Mouse (Mus musculus) WW6 (cell line): ENCODE data around the gene Chd3.
"Not testable (repeated sequence)": the region's sequence is repeated elsewhere in the genome, so short reads cannot be mapped to it uniquely, and the experiment has no call there.

ENCODE experiments used
- DNase-seq: peaks from one replicate; pipeline ENCODE4 v3.0.0-alpha.2; 2013; ENCODE audit warnings: low read depth, low spot score

Chd3 gene

DNA sequence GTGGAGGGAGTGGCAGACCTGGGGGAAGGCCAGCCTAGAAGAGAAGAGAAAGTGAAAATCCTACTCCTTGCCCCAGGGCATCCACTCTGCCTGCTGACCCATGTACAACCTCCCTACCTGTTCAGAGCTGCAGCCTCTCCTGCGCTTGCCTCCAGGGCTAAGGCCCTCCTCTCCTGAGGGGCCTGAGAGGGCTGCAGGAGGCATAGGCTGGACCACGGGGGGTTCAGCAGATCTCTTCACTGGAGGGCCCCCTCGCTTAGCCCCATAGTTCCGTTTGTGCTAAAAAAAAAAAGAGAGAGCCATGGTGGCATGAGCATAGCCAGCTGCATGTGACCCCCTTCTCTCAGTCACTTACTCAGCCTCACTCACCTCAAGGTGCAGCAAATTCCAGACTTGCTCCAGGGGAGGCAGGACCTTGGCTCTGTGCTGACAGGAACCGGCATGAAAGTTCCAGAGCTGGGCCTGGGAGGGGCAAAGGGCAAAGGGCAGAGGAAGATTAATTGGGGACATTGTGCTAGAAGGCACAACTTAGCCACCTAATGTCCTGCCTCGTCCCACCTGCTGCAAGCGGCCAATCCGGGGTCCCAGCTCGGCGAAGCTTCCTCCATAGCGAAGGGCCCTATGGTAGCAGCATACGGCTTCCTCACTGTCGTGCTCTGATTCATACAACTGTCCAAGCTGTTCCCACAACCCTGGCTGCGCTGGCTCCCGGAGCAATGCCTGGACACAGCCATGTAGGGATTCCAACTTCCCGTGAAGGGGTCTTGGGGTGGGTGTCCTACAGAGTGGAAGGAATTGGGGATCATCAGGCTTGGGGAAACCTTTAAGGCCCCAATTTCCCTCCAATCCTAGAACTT is 37.9 kb upstream of the Chd3 start:
- no peak for DNase-seq

DNA sequence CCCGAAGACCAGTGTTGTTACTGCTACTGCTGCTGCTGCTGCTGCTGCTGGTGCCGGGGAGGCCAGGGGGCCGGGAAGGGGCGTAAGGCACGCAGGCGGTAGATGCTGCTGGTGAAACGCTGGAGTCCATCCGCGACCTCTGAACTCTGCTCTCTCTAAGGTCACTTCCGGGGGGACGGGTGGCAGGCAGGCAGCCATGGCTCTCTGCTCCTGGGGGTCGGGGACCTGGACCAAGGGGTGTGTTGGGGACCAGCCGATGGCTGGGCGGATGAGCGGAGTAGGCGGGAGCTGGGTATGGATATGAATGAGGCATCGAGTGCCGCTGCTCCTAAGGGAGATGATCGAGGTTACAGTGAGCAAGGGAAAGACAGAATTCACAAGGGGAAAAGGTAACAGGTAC is 37.1 kb upstream of the Chd3 start:
- no peak for DNase-seq

DNA sequence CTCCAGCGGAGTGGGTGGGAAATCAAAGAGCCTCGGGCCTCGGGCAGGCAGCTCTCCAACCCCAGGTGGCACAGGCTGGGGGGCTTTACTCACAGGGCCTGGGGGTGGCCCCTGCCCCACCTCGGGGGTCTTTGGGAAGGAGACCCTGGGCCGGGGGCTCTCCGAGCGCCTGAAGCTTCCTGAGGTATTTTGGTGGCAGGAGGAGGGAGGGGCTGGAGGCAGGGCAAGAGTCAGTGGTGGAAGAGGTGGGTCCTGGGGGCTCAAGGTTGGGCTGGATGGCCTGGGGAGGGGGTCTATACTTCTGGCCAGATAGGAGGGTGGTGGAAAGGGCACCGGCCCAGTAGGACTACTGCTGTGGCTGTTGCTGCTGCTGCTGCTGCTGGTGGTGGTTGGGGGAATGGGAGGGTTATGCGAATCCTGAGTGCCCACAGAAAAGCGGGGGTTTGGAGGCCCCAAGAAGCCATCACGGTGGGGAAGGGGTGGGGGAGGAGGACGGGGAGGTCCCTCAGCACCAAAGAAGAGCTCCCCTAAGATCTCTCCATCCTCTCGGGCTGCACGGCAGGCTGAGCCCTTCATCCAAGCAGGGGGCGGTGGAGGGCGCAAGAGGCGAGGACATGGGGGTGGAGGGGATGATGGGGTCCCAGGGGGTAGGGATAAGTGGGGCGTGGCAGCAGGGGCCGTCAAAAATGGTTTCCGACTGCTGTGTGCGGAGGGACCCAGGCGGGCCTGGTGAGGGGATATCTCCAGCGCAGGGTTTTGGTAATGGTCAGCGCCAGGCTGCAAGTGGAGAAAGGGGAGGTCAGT is 36.4 kb upstream of the Chd3 start:
- no peak for DNase-seq

DNA sequence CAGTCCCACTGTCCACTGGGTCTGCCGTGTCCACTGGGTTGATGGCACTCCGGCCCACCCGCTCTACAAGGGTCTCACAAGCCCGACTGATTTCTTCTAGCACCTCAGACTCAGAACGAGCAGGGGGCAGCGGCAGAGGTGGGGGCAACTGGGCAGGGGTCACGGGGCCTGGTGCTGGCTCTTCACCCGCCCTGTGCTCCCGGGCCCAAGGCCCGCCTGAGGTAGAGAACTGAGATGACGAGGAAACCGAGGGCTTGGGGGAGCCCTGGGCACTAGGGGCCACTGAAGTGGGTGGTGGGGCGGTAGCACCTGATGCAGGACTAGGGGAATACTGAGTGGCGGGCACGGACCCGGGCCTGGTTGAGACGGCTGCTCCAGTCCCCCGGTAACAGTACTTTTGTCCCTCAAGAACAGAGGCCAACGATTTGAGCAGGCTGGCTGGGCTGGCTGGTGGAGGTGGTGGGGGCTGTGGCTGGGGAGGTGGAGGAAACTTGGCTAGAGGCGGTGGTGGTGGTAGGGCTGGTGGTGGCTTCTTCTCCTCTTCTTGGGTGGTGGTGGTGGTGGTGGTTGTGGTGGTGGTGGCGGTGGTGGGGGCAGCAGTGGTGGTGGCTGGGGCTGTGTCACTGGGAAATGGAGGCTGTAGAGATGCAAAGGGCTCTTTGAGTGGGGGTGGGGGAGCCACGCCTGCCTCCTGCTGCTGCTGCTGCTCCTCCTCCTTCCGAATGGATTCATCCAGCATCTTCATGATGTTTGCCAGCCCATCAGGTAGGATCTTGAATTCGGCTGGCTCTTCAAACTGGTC is 35.6 kb upstream of the Chd3 start:
- DNase-seq, result no peak

DNA sequence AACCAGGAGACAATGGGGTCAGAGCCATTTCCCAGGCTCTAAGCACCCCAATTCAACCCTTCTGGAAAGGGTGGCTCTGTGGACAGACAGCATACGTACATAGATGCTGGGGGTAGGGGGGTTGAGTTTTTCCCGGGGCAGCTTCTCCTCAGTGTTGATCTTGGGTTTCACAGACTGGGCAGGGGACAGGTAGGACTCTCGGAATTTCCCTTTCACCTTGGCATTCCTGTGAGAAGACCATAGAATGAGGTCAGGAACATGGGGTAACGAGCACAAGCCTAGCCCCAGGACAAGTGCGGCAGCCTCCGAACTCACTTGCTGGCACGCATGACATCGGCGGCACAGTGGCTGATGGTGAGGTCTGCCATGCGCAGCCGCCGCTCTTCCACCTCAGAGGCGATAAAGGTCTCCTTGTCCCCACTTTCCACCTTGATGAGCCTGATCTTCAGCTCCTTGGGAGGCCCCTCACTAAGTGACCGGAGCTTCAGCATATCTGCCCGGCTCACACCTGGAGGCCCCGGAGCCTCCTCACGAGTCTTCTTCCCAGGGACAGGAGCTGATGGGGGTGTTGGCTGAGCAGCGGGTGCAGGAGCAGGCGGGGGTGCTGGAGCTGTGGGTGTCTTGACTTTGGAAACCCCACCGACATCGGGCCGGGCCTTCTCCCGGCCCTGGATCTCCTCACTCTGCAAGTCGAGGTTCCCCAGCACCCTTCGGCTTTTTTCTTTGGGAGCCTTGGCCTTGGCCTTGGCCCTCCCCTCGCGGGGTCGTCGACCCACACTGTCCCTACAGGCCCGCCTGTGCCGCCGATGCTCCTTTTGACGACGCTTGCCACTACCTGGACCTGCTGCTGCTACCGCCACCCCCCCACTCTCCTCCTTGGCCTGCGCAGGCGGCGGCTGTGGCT is 34.7 kb upstream of the Chd3 start:
- no peak for DNase-seq

DNA sequence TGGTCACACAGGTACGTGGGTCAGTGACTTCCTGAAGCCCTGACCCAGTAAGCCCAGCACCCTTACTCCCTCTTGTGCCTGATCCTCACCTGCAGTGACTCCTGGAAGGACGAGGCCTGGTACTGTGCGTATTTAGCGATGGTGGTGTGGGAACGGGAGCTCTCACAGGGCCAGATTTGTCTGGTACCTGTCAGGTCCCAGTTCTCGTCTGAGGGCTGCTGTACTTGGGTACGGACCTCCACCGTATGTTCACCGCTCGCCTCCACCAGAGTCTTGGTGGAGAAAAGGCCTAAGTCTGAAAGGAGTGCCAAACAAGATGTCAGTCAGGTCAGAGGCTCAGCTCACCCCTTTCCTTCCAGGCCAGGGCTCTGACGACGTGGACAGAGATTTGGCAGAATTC is 32.8 kb upstream of the Chd3 start:
- DNase-seq, result no peak

DNA sequence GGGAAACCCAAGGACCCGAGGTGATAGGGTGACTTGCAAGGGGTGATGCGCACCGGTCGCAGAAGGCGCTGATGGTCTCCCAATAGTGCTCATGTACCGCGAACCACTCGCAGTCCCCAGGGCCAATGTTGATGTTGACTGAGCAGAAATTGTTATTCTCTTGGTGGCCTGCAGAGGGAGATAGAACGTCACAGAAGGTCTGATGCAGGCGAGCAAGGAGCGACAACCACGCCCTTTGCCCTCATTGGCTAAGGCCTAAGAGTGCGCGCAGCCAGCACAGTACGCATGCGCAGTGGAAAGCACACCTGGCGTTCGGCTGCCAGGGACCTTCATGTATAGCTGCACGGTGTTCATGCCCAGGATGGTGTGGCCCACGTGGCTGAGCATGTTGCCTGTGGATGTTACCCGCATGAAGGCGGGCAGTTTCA is 32.0 kb upstream of the Chd3 start:
- DNase-seq, result peak; percentile 98

DNA sequence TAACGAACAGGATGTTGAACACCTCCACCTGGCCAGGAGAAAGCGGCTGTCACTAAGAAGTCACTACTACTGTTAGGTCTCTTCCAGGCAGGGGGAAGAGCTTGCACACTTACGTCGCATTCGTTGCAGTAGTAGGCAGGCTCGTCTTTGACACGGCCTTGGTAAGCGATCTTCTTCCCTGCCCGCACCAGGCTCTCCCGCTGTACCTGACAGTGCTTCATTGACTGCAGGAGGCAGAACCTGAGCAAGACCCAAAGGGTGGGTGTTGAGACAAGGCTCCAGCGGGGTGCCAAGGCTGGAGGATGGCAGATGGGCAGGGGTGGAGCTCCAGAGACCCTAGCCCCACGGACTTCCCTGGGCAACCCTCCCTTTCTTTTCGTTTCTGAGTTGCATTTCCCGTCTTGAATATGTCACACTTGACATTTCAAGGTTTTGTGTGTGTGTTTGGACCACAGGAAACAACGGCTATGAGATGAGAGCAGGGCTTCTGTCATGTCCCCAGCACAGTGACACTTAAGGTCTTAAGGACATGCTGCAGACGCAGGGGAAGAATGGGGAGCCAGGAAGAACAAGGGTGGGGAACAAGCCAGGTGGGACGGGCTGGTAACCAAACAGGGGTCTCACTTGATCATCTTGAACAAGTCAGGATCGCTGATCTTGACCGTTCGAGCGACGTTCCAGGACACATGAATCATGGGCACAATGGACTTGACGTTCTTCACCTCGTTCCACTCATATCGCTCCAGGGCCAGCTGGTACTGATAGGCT is 31.1 kb upstream of the Chd3 start:
- no peak for DNase-seq

DNA sequence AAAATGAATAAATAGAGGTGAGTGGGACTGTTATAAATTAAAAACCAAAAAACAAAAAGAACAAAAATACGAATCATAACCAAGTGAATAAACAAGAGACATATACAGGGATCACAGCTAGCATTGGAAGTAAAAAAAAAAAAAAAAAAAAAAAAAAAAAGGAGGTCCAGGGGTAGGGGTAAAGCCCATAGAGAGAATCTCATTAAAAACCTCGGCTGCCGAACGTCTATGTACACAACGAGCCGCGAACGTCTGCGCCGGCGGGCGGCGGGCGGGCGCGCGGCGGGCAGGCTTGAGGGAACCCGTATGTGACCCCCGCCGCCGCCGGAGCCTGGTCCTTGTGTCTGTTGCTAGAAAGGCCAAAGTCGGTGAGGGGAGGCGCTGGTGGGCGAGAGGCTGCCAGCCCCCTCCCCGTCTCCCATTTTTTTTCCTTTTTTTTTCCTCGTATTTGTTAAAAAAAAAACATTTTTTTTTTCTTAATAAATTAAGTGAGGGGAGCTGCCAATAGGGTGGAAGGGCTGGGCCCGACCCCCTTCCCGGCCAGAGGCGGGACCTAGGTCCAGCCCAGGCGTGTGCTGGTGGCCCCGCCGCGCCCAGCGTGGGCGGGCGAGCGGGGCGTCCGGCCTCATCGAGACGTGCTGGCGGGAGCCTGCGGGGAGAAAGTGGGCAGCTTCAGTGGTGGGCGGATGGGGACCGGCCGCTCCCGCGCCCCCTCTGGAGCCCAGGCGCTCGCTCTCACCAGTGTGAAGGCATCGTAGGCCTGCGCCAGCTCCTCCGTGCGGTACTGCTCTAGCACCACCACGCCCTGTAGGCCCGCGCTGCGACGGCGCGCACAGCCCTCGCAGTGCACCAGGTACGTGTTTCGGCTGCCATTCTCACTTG is 30.2 kb upstream of the Chd3 start:
- no peak for DNase-seq

DNA sequence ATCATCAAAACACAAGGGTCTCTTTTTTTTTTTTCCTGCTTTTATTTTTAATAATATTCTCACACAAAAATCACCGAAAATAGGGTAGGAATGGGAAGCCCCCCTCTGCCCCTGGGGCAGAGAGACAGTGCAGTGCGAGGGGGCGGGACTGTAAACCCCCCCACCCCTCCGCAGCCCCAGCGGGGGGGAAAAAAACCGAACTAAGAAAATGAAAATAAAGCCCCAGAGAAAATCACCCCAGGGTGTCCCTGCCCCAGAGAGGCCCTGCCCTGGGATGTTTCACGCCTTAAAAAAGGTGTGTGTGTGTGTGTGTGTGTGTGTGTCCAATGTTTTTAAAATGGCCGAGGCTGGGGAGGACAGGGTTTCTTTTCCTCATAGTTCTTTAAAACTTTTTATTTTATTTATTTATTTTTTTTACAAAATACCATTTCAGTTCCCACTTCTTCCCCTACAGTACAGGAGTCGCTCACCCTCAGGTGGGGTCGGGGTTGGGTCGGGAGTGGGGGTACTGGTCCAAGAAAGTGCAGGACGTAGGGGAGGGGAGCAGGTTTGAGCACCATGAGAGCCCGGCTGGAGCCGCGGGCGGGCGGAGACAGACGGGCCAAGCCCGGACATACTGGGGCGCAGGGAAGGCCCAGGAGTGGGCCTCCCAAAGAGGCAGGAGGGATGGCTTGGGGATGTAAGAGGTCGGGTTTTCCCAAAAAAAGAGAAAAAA is 29.4 kb upstream of the Chd3 start:
- no peak for DNase-seq

DNA sequence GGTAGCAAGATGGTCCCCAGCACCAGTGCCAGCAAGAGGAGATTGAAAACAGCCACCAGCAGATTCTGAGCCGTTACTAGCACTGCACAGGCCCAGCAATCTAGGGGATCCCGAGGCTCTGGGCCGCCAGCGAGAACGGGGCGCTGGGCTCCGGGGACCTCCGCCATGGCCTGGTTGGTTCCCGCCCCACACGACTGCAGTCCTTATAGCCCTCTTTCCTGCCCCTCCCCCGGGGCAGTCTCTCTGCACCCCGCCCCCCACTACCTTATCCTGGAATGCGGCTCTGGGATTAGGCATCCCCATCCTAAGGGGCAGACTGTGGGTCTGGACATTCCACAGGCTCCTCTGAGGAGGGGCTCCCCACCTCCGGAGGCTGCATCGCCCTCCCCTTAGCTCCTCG is 28.9 kb upstream of the Chd3 start, which contains the start of gene Tmem88:
Gene Tmem88, minus strand, starts transcription at position 176 of the 400 bp plus-strand sequence.
- no peak for DNase-seq

DNA sequence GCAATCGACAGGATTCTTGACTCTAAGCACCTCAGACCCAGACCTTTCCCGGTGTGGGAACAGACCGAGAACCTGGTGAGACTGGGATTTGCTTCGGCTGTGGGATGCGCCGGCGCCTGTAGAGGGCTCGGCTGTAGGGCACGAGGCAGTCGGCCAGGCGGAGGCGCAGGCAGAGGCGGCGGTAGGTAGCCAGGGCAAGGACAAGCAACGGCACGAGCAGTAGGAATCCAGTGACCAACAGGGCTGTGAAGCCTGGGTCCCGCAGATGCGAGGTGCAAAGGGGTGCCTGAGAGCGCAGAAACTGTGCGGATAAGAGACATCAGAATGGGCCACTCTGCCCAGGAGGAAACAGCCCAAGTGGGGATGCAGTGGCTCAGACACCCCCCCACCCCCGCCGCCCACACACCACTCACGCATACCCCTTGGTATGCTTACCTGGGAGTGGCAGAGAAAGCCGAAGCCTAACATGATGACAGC is 28.4 kb upstream of the Chd3 start:
- no peak for DNase-seq

DNA sequence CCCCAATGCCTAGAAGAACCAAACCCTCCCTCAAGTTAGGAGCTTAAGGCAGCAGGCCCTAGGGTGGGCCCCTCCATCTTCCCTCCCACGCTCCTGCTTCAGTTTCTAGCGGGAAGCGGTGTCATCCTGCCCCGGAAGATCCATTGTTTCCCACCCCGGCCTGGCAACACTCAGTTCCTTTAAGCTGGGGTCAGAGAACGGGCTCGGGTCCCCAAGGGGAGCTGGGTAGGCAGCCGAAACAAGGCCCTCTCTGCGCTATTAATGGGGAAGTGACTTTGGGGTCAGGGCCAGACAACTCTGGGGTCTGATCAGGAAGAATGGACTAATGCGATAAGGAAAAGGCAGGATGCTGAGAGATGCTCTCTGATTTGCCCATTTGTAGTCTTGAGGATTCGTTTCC is 27.6 kb upstream of the Chd3 start:
- DNase-seq, result no peak

DNA sequence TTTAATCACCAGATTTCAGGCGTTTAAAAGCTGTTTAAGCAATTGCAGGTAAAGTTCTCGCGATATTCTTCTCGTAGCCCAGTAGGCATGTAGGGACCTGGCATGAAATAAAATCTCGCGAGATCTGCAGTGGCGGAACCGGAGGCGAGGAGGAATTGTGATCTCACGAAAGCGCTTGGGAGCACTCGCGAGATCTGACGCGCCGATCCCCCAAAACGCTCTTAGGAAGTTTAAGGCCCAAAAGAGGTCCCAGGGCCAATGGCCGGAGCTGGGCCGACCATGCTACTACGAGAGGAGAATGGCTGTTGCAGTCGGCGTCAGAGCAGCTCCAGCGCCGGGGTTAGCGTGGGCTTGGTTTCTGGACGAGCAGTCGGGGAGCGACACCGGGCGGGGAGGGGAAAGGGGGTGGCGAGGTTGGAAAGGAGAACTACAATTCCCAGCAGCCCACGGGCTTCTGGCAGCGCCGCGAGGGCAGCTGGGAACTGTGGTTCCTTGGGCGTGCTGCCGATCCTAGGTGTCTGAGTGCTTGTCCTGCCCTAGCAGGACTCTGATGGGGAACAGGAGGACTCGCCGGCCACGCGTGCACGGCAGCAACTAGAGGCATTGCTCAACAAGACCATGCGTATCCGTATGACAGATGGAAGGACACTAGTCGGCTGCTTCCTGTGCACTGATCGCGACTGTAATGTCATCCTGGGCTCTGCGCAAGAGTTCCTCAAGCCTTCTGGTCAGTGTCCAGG is 26.6 kb upstream of the Chd3 start:
- DNase-seq, result peak; percentile 100

DNA sequence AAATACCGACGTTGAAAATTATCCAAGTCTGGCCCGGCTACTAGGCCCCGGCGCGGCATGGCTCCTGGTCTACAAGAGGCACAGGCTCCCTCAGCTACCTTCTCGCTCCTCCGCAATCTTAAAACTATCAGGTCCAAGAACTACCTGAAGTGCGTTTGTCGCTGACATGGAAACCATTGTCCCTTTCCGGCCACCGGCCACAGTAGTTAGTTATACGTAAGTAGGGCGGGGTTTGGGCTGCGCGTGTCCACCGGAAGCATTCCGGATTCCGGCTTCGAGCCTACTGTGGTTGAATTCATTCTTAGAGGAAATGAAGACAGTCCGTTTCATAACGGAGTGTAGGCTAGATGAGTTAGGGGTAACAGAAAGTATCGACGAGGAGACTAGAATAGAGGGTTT is 26.0 kb upstream of the Chd3 start, which contains the start of the genes Naa38 and Cyb5d1:
Gene Naa38, plus strand, starts transcription at position 253 of the 399 bp plus-strand sequence.
Gene Cyb5d1, minus strand, starts transcription at position 397 of the 399 bp plus-strand sequence.
- not testable (repeated sequence) for DNase-seq

DNA sequence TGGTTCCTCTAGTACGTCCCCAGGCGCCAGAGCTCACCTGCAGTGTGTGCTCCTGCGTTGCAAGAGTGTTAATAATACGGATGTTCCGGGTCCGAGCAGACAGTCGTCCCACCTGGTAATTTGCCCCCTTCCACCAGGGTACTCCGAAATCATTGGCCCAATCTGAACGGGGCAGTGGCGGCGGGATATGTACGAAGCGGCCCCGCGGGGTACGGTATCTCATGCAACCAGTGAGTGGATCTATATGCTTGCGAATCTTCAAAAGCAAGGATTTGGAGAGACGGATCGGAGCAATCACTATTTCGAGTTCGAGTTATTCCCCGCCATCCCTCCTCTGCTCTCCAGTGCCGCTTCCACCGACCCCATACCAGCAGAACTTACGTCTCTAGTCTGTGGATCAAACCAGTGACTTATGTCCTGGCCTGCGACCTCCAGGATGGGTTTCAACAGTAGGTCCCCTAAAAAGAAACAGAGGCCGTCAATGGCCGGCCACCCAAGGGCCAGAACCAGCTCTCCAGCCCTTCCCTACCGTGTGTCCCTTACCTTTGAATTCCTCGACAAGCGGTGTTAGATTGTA is 25.5 kb upstream of the Chd3 start:
- not testable (repeated sequence) for DNase-seq

DNA sequence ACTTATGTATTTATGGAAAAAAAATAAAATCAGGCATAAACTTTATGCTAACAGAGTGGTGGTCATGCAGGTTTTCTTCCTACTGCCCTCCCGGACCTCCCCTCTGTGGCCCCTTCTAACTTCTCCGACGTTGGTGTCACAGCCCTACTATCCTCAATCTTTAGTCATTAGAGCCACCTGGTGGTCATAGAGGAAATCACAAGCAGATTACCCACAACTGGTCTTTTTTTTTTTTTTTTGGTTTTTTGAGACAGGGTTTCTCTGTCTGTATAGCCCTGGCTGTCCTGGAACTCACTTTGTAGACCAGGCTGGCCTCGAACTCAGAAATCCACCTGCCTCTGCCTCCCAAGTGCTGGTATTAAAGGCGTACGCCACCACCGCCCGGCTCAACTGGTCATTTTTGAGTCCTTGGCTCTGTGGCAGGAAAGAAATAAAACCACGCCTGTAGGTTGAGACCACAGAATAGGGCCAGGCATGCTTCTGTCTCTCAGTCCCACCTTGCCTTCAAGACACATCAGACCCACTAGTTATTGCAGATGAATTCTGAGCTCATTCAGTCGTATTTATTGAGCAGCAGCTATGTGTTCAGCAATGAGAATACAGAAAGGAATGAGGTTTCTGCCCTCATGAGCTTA is 21.3 kb upstream of the Chd3 start:
- DNase-seq, result no peak
